Mouse (Mus musculus) yolk sac, embryonic 10.5 days (tissue): ENCODE results near the gene Tymp.

ENCODE experiments used
- DNase-seq: peaks from one replicate; pipeline ENCODE4 v3.0.0-alpha.2; 2017; ENCODE audit warnings: low spot score

Tymp gene

DNA sequence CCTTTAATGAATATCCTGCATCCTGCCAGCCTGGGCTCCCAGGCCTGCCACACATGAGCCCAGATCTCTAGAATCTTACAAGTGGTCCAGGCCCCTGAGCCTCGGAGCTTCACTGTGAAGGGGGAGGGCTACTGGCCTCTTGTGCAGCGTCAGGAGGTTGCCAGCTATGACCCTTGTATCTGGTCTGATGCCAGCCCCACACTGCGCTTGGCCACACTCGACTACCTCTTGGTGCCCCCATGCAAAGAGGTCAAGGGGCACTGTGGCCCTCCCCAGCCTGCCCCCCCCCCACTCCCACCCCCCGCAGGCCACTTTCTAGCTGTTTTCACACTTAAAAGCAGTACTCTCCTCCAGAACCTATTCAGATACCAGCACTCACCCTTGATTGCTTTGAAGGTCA is 50.4 kb downstream of the Tymp start:
- DNase-seq = no peak

DNA sequence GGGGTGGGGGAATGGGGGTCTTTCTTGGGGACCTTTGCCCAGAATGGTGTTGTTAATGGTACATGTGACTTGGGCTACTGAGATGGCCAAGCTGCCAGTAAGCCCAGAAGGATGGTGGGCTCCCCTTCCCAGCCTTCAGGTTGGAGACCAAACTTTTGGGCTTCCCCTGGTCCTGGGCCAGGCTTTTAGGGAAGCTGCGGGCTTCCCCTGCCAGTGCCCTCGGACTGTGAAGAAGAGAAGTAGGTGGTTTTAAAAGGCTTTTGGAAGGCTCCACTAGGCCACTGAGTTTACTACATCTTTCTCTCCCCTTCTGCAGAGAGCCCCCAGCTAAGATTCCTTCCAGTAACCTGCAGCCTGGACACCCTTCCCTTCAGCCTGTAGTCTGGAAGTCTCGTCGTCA is 53.2 kb downstream of the Tymp start:
- no peak for DNase-seq

DNA sequence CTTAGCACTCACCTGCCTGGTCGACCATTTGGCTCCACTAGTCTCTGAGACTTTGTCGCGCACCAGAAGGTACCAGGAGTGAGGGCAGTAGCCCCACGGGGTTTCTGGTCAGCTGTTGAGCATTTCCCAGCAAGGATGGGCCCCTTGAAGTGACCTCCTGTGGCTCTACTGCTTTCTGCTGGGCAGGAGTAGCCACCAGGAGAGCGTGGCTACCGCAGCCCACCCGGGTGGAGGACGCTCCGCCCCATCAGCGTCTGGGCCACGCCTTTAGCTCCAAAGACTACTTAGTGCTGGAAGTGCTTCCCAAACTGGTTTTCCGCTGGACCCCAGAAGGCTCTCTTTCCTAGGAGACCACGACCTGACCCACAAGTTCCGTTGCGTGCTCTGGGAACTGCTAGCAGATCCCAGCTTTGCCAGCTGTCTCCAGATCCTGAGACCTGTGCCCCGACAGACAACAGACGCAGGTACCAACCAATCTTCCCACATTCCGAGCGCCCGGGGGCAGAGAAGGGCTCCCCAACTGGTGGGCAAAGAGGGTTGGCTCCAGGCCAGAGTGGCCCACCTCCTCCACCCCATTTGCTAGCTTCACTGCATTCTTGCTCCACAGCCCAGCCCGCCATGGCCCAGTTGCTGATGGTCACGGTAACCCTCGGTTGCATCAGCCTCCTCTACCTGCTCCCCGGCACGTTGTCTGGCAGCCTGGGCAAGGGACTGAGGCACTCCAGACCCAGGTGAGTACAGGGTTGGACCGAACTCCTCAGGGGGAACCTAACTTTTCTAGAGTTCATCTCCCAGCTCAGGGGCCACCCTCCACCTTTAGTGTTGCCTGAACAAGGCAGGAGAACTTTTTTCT is 53.9 kb downstream of the Tymp start, which contains the start of gene Adm2:
Gene Adm2 (plus strand): TSS at position 51 of the 853 bp plus-strand sequence.
- no peak for DNase-seq
